ENCODE assay signal across 9 mouse cellular contexts in the genomic region with DNA sequence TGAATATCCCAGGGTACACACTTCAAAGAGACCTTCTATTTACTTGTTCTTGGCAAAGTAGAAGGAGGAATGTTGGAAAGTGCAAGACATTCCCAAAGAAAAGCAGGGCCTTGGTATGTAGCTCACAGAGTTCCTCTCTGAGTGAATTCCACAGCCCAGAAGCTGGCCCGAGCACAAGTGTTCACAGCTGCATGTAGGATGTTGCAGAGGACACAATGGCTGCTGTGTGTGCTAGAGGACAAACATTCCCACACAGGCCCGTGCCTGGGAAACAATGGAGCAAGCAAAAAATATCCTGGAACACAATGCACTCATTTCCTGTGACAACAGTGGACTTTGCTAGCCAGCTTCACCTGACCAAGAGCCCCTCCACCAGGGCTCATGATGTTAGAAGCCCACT. TPM values are rescaled to one million over a fixed set of nuclear protein-coding genes. Genes with fewer than 3 reads are reported as not detected.
DNase-seq lines count a peak whose midpoint lies in the region; ATAC-seq and TF ChIP-seq lines count a peak whose summit lies in the region.
"Had no signal": no experiment of that assay in that cellular context is flagged by ENCODE, and none has a peak within 500 bp of the region (broad histone marks: within the 10 kb centered on the region; RNA-seq: fewer than 3 reads in every experiment).

No protein-coding gene starts in this region.

- no peaks in the 10 kb centered on the region for H3K27me3 ChIP-seq in heart, adult 2 months (ENCODE audit: control insufficient read depth, insufficient read depth, low read length)
- no peaks in the 10 kb centered on the region for H3K27me3 ChIP-seq in heart, embryonic 11.5 days (ENCODE audit: control insufficient read depth, insufficient read depth, low read length)
- no peaks in the 10 kb centered on the region for H3K27me3 ChIP-seq in heart, postnatal 0 days (ENCODE audit: control insufficient read depth, insufficient read depth, low read length)
- H3K27me3 ChIP-seq in lung, embryonic 16.5 days (ENCODE audit: control insufficient read depth, insufficient read depth, low read depth, low read length): no peaks in the 10 kb centered on the region
- H3K27me3 ChIP-seq: neural tube, embryonic 12.5 days had no signal

- H3K4me3 ChIP-seq in heart, adult 2 months: no peak overlapping the region
- no peak overlapping the region for H3K4me3 ChIP-seq in heart, embryonic 11.5 days (ENCODE audit: low read depth, low read length)
- no peak overlapping the region for H3K4me3 ChIP-seq in heart, postnatal 0 days (ENCODE audit: low read depth, low read length)
- H3K4me3 ChIP-seq in lung, embryonic 16.5 days (ENCODE audit: low read length): no peak overlapping the region
- H3K4me3 ChIP-seq: neural tube, embryonic 12.5 days had no signal

- WGBS in heart, adult 2 months: 4% methylated on average over 2 of the region's 2 CpGs
- 32% methylated on average over 2 of the region's 2 CpGs for WGBS in heart, embryonic 11.5 days (ENCODE audit: insufficient replicate concordance)
- 16% methylated on average over 2 of the region's 2 CpGs for WGBS in heart, postnatal 0 days
- 2% methylated on average over 2 of the region's 2 CpGs for WGBS in lung, embryonic 16.5 days

- TF ChIP-seq POLR2A in heart, adult 2 months (IDR thresholded peaks at IDR 0.05; ENCODE audit: insufficient read depth, low read depth, low read length): no peak

- TF ChIP-seq CTCF in heart, adult 2 months (IDR thresholded peaks at IDR 0.05): no peak
- no peak for TF ChIP-seq CTCF in heart, postnatal 0 days (IDR thresholded peaks at IDR 0.05; ENCODE audit: low read depth)

- no peak overlapping the region for H3K9ac ChIP-seq in heart, adult 2 months (ENCODE audit: low read depth, low read length)
- no peak overlapping the region for H3K9ac ChIP-seq in heart, embryonic 11.5 days (ENCODE audit: low read depth, low read length)
- no peak overlapping the region for H3K9ac ChIP-seq in heart, postnatal 0 days (replicated peaks; ENCODE audit: low read depth, low read length)
- no peak overlapping the region for H3K9ac ChIP-seq in lung, embryonic 16.5 days (ENCODE audit: low read length)
- H3K9ac ChIP-seq: neural tube, embryonic 12.5 days had no signal

- H3K79me2 ChIP-seq in heart, adult 2 months (replicated peaks; ENCODE audit: control insufficient read depth, insufficient read depth, low read length): no peaks in the 10 kb centered on the region

- no peaks in the 10 kb centered on the region for H3K9me3 ChIP-seq in heart, embryonic 11.5 days (replicated peaks; ENCODE audit: control insufficient read depth, low read length)
- H3K9me3 ChIP-seq in heart, postnatal 0 days (replicated peaks; ENCODE audit: control insufficient read depth, low read length): peaks cover 4% of the 10 kb centered on the region; the same call in 1 of the 2 replicates
- H3K9me3 ChIP-seq in lung, embryonic 16.5 days (ENCODE audit: control insufficient read depth, low read length): no peaks in the 10 kb centered on the region
- H3K9me3 ChIP-seq: neural tube, embryonic 12.5 days had no signal

- peak; percentile 40 to 59 for DNase-seq in heart, adult 2 months
- peak; percentile 10 for DNase-seq in adipocyte (ENCODE audit: low spot score)
- DNase-seq in heart, postnatal 0 days (ENCODE audit: low spot score): peak; percentile 61
- DNase-seq in spleen, postnatal 4 days (ENCODE audit: low spot score in 2 of 2): no peak
- no peak for DNase-seq in spleen, postnatal 10 days (ENCODE audit: low spot score in 2 of 2)

- H3K4me1 ChIP-seq in heart, adult 2 months (ENCODE audit: control insufficient read depth, insufficient read depth, low read length): peaks cover 4% of the 10 kb centered on the region
- H3K4me1 ChIP-seq in heart, embryonic 11.5 days (ENCODE audit: control insufficient read depth, insufficient read depth, low read length): no peaks in the 10 kb centered on the region
- H3K4me1 ChIP-seq in heart, postnatal 0 days (ENCODE audit: control insufficient read depth, insufficient read depth): peaks cover 11% of the 10 kb centered on the region; the same call in 1 of the 2 replicates
- peaks cover 12% of the 10 kb centered on the region for H3K4me1 ChIP-seq in lung, embryonic 16.5 days (replicated peaks; ENCODE audit: control insufficient read depth, insufficient read depth, low read length)
- H3K4me1 ChIP-seq: neural tube, embryonic 12.5 days had no signal

- ATAC-seq in heart, embryonic 11.5 days (replicated peaks; ENCODE audit: insufficient number of reproducible peaks, low FRiP score, low TSS enrichment): no peak
- ATAC-seq in heart, postnatal 0 days (ENCODE audit: insufficient read depth, low read depth): peak; percentile 77
- ATAC-seq in lung, embryonic 16.5 days (ENCODE audit: low read depth): peak; percentile 95
- ATAC-seq in activated CD4-positive, CD25-positive, alpha-beta regulatory T cell, adult 4 months: no peak

- no peaks in the 10 kb centered on the region for H3K36me3 ChIP-seq in heart, adult 2 months (ENCODE audit: control insufficient read depth, insufficient read depth, low read length)
- no peaks in the 10 kb centered on the region for H3K36me3 ChIP-seq in heart, embryonic 11.5 days (ENCODE audit: control insufficient read depth, insufficient read depth, low read length)
- no peaks in the 10 kb centered on the region for H3K36me3 ChIP-seq in heart, postnatal 0 days (replicated peaks; ENCODE audit: control insufficient read depth, insufficient read depth, low read length)
- no peaks in the 10 kb centered on the region for H3K36me3 ChIP-seq in lung, embryonic 16.5 days (ENCODE audit: control insufficient read depth, insufficient read depth, low read length)
- H3K36me3 ChIP-seq: neural tube, embryonic 12.5 days had no signal

- H3K27ac ChIP-seq in heart, adult 2 months: peak overlapping the region; percentile 12; the same call in 1 of the 2 replicates
- no peak overlapping the region for H3K27ac ChIP-seq in heart, embryonic 11.5 days (ENCODE audit: low read depth, low read length)
- H3K27ac ChIP-seq in heart, postnatal 0 days (ENCODE audit: low read depth): peak overlapping the region; percentile 60
- peak overlapping the region; percentile 83 for H3K27ac ChIP-seq in lung, embryonic 16.5 days (ENCODE audit: low read length)
- H3K27ac ChIP-seq: neural tube, embryonic 12.5 days had no signal

- intact Hi-C loops in heart, adult 2 months (cut with DNase I): no loop called here

- TF ChIP-seq EP300 in heart, adult 2 months (IDR thresholded peaks at IDR 0.05; ENCODE audit: insufficient read depth, low read depth, low read length): peak; percentile 72; the same call in 1 of the 2 replicates
- 0 out of 2 replicates have a peak, but pooled peaks have one; percentile 42 for TF ChIP-seq EP300 in heart, postnatal 0 days (IDR thresholded peaks at IDR 0.05; ENCODE audit: low read depth)

- H3K4me2 ChIP-seq in heart, embryonic 11.5 days: no peak overlapping the region
- no peak overlapping the region for H3K4me2 ChIP-seq in heart, postnatal 0 days (ENCODE audit: low read depth, low read length)
- no peak overlapping the region for H3K4me2 ChIP-seq in lung, embryonic 16.5 days (ENCODE audit: low read depth, low read length)
- H3K4me2 ChIP-seq: neural tube, embryonic 12.5 days had no signal

RNA-seq across cellular contexts. Expression of a gene that starts 59.9 kb away (rescaled TPM):
- total RNA-seq in heart, adult 2 months (2021): 10 to 100 TPM; 65.2 to 74.5 TPM
- 18.1 and 27.9 TPM in 2 replicates for polyA plus RNA-seq in heart, adult 2 months (2012; rRNA removed)
- polyA plus RNA-seq in heart, embryonic 11.5 days (2014; fragmentation: Nextera tagmentation; extraction: Ambion mirVana): 19.3 and 20.4 TPM in 2 replicates
- total RNA-seq in heart, postnatal 0 days (2014; rRNA removed; ENCODE audit: low replicate concordance): 66.7 and 77.3 TPM in 2 replicates
- 10.1 and 11.4 TPM in 2 replicates for polyA plus RNA-seq in heart, postnatal 0 days (2015; fragmentation: Nextera tagmentation; extraction: Ambion mirVana)
- polyA plus RNA-seq in lung, embryonic 16.5 days (2015; fragmentation: Nextera tagmentation; extraction: Ambion mirVana): 10.5 and 11.1 TPM in 2 replicates
- 1 to 10 TPM; 2.0 to 4.2 TPM for polyA plus RNA-seq in activated CD4-positive, CD25-positive, alpha-beta regulatory T cell, adult 4 months (2017; shearing (Covaris generic))

Comparison
In these comparisons a context has a peak if more than half of its experiments do, and no peak if none do; other contexts are left out.
1. ATAC-seq: peak in heart, postnatal 0 days (single experiment) and lung, embryonic 16.5 days (single experiment); none in heart, embryonic 11.5 days (single experiment) and activated CD4-positive, CD25-positive, alpha-beta regulatory T cell, adult 4 months (single experiment).
2. DNase-seq: peak in heart, adult 2 months (2 of 2), adipocyte (single experiment) and heart, postnatal 0 days (single experiment); none in spleen, postnatal 4 days (0 of 2) and spleen, postnatal 10 days (0 of 2).